Mouse (Mus musculus) monocyte, adult 5-6 weeks (primary cell): ENCODE results near the gene Islr2. TPM values are rescaled to one million over a fixed set of nuclear protein-coding genes. Genes with fewer than 3 reads are reported as not detected.
A peak's percentile ranks its signal among the peaks of the same experiment; 100 is the strongest.

ENCODE experiments used
- ATAC-seq: fragments of 153-309, 156-312 bp; replicated peaks from 2 replicates; pipeline ENCODE4 v1.8.0; 2017; ENCODE audit warnings: mild to moderate bottlenecking; ENCODE audit not compliant: low TSS enrichment, insufficient number of reproducible peaks, severe bottlenecking, poor library complexity, low FRiP score
- total RNA-seq: library from RNA; stranded (forward); fragments of 200-1000, 200-491, 200-594 nt; gene quantifications from 3 replicates; pipeline ENCODE4 v1.2.3, GENCODE M21; 2017

Gene Islr2
- total RNA-seq, 1 experiment from 2014 or later, result not detected

- no peak for ATAC-seq
These were observed 4.5 kb downstream of the Islr2 start for GRCm38 (mm10) chr9:58199381-58200269.

GRCm38 (mm10) chr9:58198801-58199371 is 5.2 kb downstream of the Islr2 start:
- no peak for ATAC-seq

GRCm38 (mm10) chr9:58197781-58198701 is 6.1 kb downstream of the Islr2 start:
- ATAC-seq, result 0 out of 2 replicates have a peak, but pooled peaks have one; percentile 19

- ATAC-seq, result no peak
These were observed 7.2 kb downstream of the Islr2 start for GRCm38 (mm10) chr9:58196610-58197567.

GRCm38 (mm10) chr9:58196141-58196540 is 8.0 kb downstream of the Islr2 start:
- ATAC-seq, result no peak

GRCm38 (mm10) chr9:58195671-58196070 is 8.4 kb downstream of the Islr2 start:
- ATAC-seq, result no peak

- no peak for ATAC-seq
These were observed 9.9 kb downstream of the Islr2 start for GRCm38 (mm10) chr9:58194222-58194621.

GRCm38 (mm10) chr9:58184456-58184855 is 19.7 kb downstream of the Islr2 start:
- no peak for ATAC-seq

GRCm38 (mm10) chr9:58179390-58179789 is 24.7 kb downstream of the Islr2 start:
- no peak for ATAC-seq

GRCm38 (mm10) chr9:58177165-58177564 is 27.0 kb downstream of the Islr2 start:
- ATAC-seq, result no peak

- ATAC-seq, result no peak
These were observed 28.2 kb downstream of the Islr2 start for GRCm38 (mm10) chr9:58175745-58176487.

GRCm38 (mm10) chr9:58174818-58175251 is 29.3 kb downstream of the Islr2 start:
- no peak for ATAC-seq

- no peak for ATAC-seq
These were observed 31.3 kb downstream of the Islr2 start for GRCm38 (mm10) chr9:58172863-58173262.

GRCm38 (mm10) chr9:58169426-58169825 is 34.7 kb downstream of the Islr2 start:
- no peak for ATAC-seq

GRCm38 (mm10) chr9:58168880-58169279 is 35.2 kb downstream of the Islr2 start:
- no peak for ATAC-seq

- ATAC-seq, result no peak
These were observed 38.3 kb downstream of the Islr2 start for GRCm38 (mm10) chr9:58165779-58166178.

GRCm38 (mm10) chr9:58163146-58163545 is 41.0 kb downstream of the Islr2 start:
- ATAC-seq, result no peak
